Mouse (Mus musculus): ENCODE results near the gene Slc9b1. TPM values are rescaled to one million over a fixed set of nuclear protein-coding genes. Genes with fewer than 3 reads are reported as not detected.

The Slc9b1 gene
- total and polyA plus RNA-seq, 2 experiments from 2014 or later: 0.20 TPM; not detected in 1

- H3K4me2 ChIP-seq (ENCODE audit: low read depth, low read length): peak within 1 kb of the TSS; percentile 71
- WGBS: 11% methylated on average over 22 of the region's 28 CpGs
- TF ChIP-seq EP300 (IDR thresholded peaks at IDR 0.05; ENCODE audit: low read depth) (no peak), CTCF (IDR thresholded peaks at IDR 0.05; ENCODE audit: low read depth) (0 out of 2 replicates have a peak, but pooled peaks have one; percentile 9)
- no peaks in the 10 kb centered on the region for H3K9me3 ChIP-seq (replicated peaks; ENCODE audit: control insufficient read depth, low read length)
- no peak for DNase-seq (ENCODE audit: low spot score)
- no peak within 1 kb of the TSS for H3K9ac ChIP-seq (replicated peaks; ENCODE audit: low read depth, low read length)
- ATAC-seq (ENCODE audit: insufficient read depth, low read depth): peak; percentile 67; the same call in 1 of the 2 replicates
- no peak within 1 kb of the TSS for H3K27ac ChIP-seq (ENCODE audit: low read depth)
- peak within 1 kb of the TSS; percentile 42 for H3K4me3 ChIP-seq (ENCODE audit: low read depth, low read length)
- H3K4me1 ChIP-seq (ENCODE audit: control insufficient read depth, insufficient read depth): no peaks in the 10 kb centered on the region
- peaks cover 4% of the 10 kb centered on the region; the same call in 1 of the 2 replicates for H3K27me3 ChIP-seq (ENCODE audit: control insufficient read depth, insufficient read depth, low read length)
- no peaks in the 10 kb centered on the region for H3K36me3 ChIP-seq (replicated peaks; ENCODE audit: control insufficient read depth, insufficient read depth, low read length)
Observed at GRCm38 (mm10) chr3:135307411-135308259, 40.2 kb upstream of the Slc9b1 start, which contains the start of gene Slc9b2. Gene Slc9b2, plus strand, starts transcription at chr3:135307700.

- no peaks in the 10 kb centered on the region for H3K4me1 ChIP-seq (ENCODE audit: control insufficient read depth, insufficient read depth)
- no peak for ATAC-seq (ENCODE audit: insufficient read depth, low read depth)
- TF ChIP-seq EP300 (IDR thresholded peaks at IDR 0.05; ENCODE audit: low read depth) (no peak), CTCF (IDR thresholded peaks at IDR 0.05; ENCODE audit: low read depth) (no peak)
- no peaks in the 10 kb centered on the region for H3K27me3 ChIP-seq (ENCODE audit: control insufficient read depth, insufficient read depth, low read length)
- H3K4me2 ChIP-seq (ENCODE audit: low read depth, low read length): no peak overlapping the region
- no peak overlapping the region for H3K27ac ChIP-seq (ENCODE audit: low read depth)
- H3K36me3 ChIP-seq (replicated peaks; ENCODE audit: control insufficient read depth, insufficient read depth, low read length): no peaks in the 10 kb centered on the region
- WGBS: 34% methylated on average over 2 of the region's 2 CpGs
- H3K4me3 ChIP-seq (ENCODE audit: low read depth, low read length): no peak overlapping the region
- H3K9me3 ChIP-seq (replicated peaks; ENCODE audit: control insufficient read depth, low read length): no peaks in the 10 kb centered on the region
- no peak overlapping the region for H3K9ac ChIP-seq (replicated peaks; ENCODE audit: low read depth, low read length)
- DNase-seq (ENCODE audit: low spot score): no peak
Observed at GRCm38 (mm10) chr3:135312916-135313491, 34.8 kb upstream of the Slc9b1 start.

DNA sequence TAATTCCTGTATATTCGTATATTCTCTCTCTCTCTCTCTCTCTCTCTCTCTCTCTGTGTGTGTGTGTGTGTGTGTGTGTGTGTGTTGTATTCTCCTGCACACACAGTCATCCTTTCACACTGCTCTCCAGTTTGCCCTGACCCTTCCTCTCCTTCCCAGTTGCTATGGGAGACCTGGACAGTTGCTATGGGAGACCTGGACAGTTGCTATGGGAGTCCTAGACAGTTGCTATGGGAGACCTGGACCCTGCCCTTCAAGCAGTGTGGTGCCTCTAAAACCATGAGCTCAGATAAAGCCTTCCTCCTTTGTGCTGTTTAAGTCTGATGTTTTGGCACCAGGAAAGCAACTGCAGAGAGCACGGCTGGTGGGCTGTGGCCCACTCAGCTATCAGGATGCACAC, 34.1 kb upstream of the Slc9b1 start:
- Histone ChIP-seq H3K27ac (ENCODE audit: low read depth) (no peak overlapping the region), H3K27me3 (ENCODE audit: control insufficient read depth, insufficient read depth, low read length) (no peaks in the 10 kb centered on the region), H3K9ac (replicated peaks; ENCODE audit: low read depth, low read length) (no peak overlapping the region), H3K36me3 (replicated peaks; ENCODE audit: control insufficient read depth, insufficient read depth, low read length) (no peaks in the 10 kb centered on the region), H3K4me2 (ENCODE audit: low read depth, low read length) (no peak overlapping the region), H3K4me1 (ENCODE audit: control insufficient read depth, insufficient read depth) (no peaks in the 10 kb centered on the region), H3K4me3 (ENCODE audit: low read depth, low read length) (no peak overlapping the region), H3K9me3 (replicated peaks; ENCODE audit: control insufficient read depth, low read length) (no peaks in the 10 kb centered on the region)
- DNase-seq (ENCODE audit: low spot score) (no peak), ATAC-seq (ENCODE audit: insufficient read depth, low read depth) (no peak)
- no peak for TF ChIP-seq EP300 (IDR thresholded peaks at IDR 0.05; ENCODE audit: low read depth)
- TF ChIP-seq CTCF (IDR thresholded peaks at IDR 0.05; ENCODE audit: low read depth): no peak
- 63% methylated on average over 2 of the region's 2 CpGs for WGBS

- WGBS: 46% methylated on average over 2 of the region's 2 CpGs
- no peak for DNase-seq (ENCODE audit: low spot score)
- Histone ChIP-seq H3K27ac (ENCODE audit: low read depth) (no peak overlapping the region), H3K4me1 (ENCODE audit: control insufficient read depth, insufficient read depth) (no peaks in the 10 kb centered on the region), H3K9ac (replicated peaks; ENCODE audit: low read depth, low read length) (no peak overlapping the region), H3K36me3 (replicated peaks; ENCODE audit: control insufficient read depth, insufficient read depth, low read length) (no peaks in the 10 kb centered on the region), H3K4me2 (ENCODE audit: low read depth, low read length) (no peak overlapping the region), H3K4me3 (ENCODE audit: low read depth, low read length) (no peak overlapping the region), H3K9me3 (replicated peaks; ENCODE audit: control insufficient read depth, low read length) (no peaks in the 10 kb centered on the region), H3K27me3 (ENCODE audit: control insufficient read depth, insufficient read depth, low read length) (no peaks in the 10 kb centered on the region)
- ATAC-seq (ENCODE audit: insufficient read depth, low read depth): no peak
- no peak for TF ChIP-seq CTCF (IDR thresholded peaks at IDR 0.05; ENCODE audit: low read depth)
- TF ChIP-seq EP300 (IDR thresholded peaks at IDR 0.05; ENCODE audit: low read depth): no peak
Observed at GRCm38 (mm10) chr3:135314811-135315210, 33.0 kb upstream of the Slc9b1 start.

DNA sequence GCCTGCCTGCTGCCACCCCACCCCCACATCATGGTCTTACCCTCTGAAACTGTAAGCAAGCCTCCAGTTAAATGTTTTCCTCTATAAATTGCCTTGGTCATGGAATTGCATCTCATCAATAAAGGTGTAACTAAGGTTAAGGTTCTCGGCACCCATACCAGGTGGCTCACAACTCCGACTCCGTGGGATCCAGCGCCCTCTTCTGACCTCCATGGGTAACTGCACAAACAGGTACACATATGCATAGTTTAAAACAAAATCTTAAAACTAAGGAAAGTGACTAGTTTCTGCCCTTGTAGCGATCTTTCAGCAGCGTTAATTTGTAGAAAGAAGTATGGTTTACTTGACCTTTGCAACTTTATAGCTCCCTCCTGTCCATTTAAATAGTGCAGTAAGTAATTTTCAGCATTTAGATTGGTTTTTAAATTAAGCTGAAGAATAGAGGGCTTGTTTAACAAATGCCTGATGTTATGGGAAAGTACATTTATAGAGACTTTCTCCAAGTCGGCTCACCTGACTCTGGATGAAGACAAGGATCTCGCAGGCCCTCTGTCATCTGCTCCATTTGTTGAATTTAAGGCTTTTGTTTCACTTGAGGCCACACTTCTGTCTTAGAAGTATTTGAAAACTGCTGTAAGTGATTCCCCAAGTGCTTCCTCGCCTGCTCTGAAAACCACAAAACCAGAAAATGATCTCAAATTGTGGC, 32.0 kb upstream of the Slc9b1 start:
- no peak overlapping the region for H3K9ac ChIP-seq (replicated peaks; ENCODE audit: low read depth, low read length)
- 86% methylated on average over 9 of the region's 9 CpGs for WGBS
- no peaks in the 10 kb centered on the region for H3K36me3 ChIP-seq (replicated peaks; ENCODE audit: control insufficient read depth, insufficient read depth, low read length)
- no peak for ATAC-seq (ENCODE audit: insufficient read depth, low read depth)
- H3K4me2 ChIP-seq (ENCODE audit: low read depth, low read length): no peak overlapping the region
- H3K4me1 ChIP-seq (ENCODE audit: control insufficient read depth, insufficient read depth): no peaks in the 10 kb centered on the region
- H3K4me3 ChIP-seq (ENCODE audit: low read depth, low read length): no peak overlapping the region
- H3K27ac ChIP-seq (ENCODE audit: low read depth): no peak overlapping the region
- no peaks in the 10 kb centered on the region for H3K27me3 ChIP-seq (ENCODE audit: control insufficient read depth, insufficient read depth, low read length)
- TF ChIP-seq CTCF (IDR thresholded peaks at IDR 0.05; ENCODE audit: low read depth): no peak
- TF ChIP-seq EP300 (IDR thresholded peaks at IDR 0.05; ENCODE audit: low read depth): no peak
- H3K9me3 ChIP-seq (replicated peaks; ENCODE audit: control insufficient read depth, low read length): no peaks in the 10 kb centered on the region
- DNase-seq (ENCODE audit: low spot score): no peak
